Mouse (Mus musculus) colon, adult 2 months (tissue): ENCODE results near the gene Hsp90ab1. TPM values are rescaled to one million over a fixed set of nuclear protein-coding genes. Genes with fewer than 3 reads are reported as not detected.

Source experiments
- polyA plus RNA-seq: library from polyadenylated mRNA; depleted of rRNA; stranded (reverse); fragments of >200 nt; gene quantifications from 2 replicates; pipeline ENCODE4 v1.2.3, GENCODE M21; 2012; rRNA removed

The Hsp90ab1 gene
- polyA plus RNA-seq: 224 and 250 TPM in 2 replicates

DNA sequence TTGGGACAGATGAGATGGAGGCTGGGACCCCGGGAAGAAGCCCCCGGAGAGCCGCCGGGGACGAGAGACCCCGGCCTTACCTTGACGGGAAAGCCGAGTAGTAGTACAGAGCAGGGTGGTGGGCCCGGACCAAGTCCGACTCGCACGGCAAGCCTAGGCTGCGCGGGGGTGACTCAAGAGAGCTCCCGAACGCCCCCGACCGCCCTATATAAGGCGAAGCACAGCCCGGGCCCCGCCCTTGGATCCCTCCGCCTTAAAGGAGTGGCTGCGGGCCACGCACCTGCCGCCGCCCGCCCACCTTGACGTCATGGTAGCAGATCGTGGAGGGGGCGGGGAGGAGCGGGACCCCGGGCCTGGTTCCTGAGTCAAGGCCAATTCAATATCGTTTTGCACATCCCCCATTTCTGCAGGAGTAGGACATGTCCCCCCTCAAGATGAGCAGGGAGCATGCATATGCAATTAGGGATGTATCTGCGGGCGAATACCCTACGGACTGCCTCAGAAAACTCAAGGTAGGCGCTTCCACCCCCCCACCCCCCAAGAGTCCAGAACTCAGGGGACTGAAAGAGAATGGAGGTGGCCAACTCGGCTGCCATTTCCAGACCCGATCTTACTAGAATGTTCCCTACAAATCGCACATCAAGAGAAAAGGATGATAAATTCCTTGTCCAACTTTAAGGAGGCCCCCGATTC, at the start of gene Hsp90ab1:
Hsp90ab1 (minus strand) TSS at position 185 of the 693 bp plus-strand sequence.

DNA sequence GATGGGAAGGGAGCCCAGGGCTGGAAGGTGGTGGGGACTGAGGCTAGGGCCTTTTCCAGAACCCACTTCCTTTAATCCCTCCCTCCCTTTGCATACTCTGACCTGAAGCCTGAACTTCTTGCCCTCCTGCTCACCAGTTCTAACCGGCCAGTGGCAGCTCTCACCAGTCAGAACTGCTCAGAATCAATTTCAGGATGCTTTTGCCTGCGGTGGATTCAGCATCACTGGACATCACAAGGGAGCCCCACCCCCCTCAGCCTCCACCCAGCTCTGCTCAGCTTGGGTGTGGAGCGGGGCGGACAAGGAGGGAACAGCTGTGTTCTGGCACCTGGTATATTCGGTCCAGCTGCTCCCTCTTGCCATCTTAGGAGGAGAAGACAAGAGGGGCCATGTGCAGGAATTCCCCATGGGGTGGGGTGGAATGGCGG, 28.8 kb upstream of the Hsp90ab1 start, which contains the start of gene Mymx:
Mymx (minus strand) TSS at position 226 of the 428 bp plus-strand sequence.

DNA sequence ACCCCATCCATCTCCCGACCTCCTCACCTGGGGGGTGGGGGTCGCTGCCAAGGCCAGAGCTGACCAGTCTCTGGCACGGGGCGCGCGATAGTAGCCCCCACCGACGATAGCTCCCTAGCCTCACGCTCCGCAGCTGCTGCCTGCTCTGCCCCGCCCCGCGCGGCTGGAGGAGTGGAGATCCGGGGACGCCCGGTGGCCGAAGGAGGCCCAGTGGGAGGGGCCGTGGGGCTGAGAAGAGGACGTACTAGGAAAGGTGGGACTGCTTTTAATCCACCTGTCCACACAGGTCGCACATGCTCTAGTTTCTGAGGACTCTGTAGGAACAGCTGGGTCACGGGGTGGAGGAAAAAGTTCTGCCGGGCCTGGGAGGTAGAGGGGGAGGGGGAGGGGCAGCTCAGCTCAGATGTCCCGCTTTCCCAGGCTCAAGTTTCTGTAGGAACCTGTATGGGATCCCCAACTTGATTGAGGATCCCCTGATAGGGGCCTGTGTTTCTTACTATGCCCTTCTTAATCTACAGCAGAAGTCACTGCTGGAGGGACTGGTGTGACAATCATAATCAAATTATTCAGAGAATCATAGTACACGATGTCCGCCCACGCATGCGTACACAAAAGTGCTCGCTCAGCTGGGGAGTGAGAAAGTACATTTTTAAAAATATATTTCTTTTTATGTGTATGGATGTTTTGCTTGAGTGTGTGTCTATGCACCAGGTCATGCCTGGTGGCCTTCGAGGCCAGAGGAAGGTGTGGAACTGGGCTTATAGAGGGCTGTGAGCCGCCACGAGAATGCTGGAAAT, 26.6 kb upstream of the Hsp90ab1 start, which contains the start of gene Slc29a1:
Slc29a1 (minus strand) TSS at position 161 of the 797 bp plus-strand sequence.

DNA sequence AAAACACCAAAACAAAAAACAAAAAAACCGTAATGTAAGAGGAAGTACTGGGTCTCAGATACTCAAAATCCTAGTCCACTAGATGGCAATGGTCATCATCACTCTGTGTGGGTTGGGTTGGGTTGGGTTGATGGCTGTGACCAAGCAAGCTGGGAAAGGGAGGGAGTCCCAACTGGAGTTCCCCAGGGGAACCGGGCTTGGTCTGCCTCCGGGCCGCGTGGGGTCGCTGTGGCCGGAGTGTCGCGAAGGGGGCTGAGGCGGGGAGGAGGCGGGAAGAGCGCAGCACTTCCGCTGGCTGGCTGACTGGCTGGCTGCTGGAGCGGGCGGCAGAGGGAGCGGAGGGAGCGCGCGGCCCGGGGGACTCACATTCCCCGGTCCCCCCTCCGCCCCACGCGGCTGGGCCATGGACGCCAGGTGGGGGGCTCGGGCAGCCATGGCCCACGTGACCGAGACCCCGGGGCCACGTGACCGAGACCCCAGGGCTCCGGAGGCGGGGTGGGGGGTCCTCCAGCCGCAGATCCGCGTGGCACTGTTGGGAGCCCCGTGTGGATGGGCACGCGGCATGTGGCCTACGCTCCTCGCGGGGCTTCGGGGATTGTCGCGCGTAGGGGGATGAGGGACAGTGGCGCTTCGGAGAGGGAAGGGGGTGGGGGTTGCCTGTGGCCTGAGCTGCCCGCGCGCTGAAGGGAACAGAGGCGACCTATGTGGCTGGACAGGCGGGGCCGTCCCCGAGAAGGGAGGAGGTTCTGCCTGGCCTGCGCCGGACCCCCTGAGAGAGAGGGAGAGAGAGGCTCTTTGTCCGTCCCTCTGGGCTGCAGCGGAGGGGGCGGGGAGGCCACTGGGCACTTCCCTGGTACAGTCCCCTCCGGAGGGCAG, 9.2 kb downstream of the Hsp90ab1 start, which contains the start of gene Slc35b2:
Slc35b2 (plus strand) TSS at position 220 of the 876 bp plus-strand sequence.

DNA sequence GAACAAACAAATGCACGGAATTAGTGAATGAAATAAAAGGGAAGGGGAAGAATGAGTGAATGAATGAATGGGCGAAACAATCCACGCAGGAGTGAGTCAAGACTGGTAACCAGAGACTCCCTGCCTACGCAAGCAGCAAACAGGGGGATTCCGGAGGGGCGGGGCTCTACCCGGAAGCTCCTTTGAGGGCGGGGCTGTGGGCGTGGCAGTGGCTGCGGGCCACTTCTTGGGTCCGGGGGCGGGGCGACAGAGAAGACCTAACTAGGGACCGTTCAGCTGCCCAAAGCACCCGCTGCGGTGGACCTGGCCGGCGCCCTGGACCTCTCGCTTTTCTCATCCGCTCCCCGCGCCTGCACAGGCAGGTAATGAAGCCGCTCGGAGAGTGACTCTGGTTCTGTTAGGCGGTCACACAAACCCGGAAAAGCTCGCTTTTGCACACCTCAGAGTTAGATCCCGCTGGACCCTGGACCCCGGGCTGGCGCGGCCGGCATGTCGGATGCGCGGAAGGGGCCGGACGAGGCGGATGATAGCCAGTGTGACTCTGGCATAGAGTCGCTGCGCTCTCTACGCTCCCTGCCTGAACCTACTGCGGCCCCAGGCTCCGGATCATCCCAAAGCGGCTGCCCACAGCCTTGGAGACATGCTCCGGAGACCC, 17.5 kb downstream of the Hsp90ab1 start, which contains the start of gene Nfkbie:
Nfkbie (plus strand) TSS at position 252 of the 655 bp plus-strand sequence.

DNA sequence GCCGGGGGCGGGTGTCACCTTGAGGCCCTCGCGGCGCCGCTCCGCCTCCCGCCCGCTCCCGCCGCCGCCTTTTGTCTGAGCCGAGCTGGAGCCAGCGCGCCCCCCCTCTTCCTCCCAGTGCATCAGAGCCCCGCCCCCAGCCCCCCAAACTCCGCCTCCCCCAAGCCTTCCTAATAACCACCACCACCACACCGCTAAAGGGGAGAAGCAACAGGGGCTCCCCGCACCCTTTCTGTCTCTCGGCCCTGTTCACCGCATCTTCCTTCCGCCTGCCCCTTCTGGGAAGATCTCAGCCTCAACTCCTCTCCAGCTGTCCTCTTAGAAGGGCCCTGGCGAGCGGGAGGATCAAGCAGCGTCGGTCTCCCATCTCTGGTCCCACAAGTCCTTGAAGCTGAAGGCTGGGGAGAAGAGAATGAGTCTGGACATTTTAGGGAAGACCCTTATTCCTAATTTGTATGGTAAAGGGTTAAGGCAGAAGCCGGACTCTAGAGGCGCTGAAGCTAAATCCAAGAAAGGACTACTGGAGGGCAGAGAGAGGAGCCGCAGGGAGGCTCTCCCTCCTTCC, 23.4 kb downstream of the Hsp90ab1 start, which contains the start of gene Tmem151b:
Tmem151b (minus strand) TSS at position 61 of the 565 bp plus-strand sequence.

DNA sequence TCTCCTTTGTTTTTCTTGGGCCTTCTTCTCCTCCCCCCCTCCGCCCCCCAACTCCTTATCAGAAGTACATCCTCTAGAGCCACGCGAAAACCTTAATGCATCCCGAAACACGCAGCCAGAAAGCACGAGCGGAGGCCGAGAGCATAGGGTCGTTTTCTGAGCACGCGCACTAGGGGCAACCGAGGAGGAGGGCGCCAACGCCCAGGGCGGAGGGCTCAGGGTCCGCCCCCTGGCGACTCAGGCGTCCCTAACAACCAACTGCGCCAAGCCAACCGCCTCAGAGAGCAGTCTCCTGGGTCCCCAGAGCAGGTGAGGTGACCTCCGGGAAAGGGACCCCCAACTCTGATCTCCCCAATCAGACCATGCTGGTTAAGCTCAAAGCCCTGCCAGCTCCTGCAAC, 49.8 kb downstream of the Hsp90ab1 start, which contains the start of gene Tcte1:
Tcte1 (plus strand) TSS at position 172 of the 400 bp plus-strand sequence.

Other genes starting within 250 kb of the Hsp90ab1 start
- 5.3 and 6.6 TPM in 2 replicates for gene Cdc5l, start 139.5 kb downstream of the Hsp90ab1 start, polyA plus RNA-seq
- 0.10 TPM in 1 of 2 replicates, not detected in the other for gene Spats1, start 97.9 kb downstream of the Hsp90ab1 start, polyA plus RNA-seq
- 22.8 and 27.8 TPM in 2 replicates for gene Aars2, start 66.4 kb downstream of the Hsp90ab1 start, polyA plus RNA-seq
- 0.05 and 0.07 TPM in 2 replicates for gene Tcte1, start 49.8 kb downstream of the Hsp90ab1 start, polyA plus RNA-seq
- 0.98 and 1.2 TPM in 2 replicates for gene Tmem151b, start 23.6 kb downstream of the Hsp90ab1 start, polyA plus RNA-seq
- 7.2 and 7.6 TPM in 2 replicates for gene Nfkbie, start 17.6 kb downstream of the Hsp90ab1 start, polyA plus RNA-seq
- gene Slc35b2, start 9.4 kb downstream of the Hsp90ab1 start, polyA plus RNA-seq: 248 and 269 TPM in 2 replicates
- 89.4 and 90.9 TPM in 2 replicates for gene Slc29a1, start 26.3 kb upstream of the Hsp90ab1 start, polyA plus RNA-seq
- not detected in 2 replicates for gene Mymx, start 28.8 kb upstream of the Hsp90ab1 start, polyA plus RNA-seq
- not detected in 2 replicates for gene Capn11, start 86.1 kb upstream of the Hsp90ab1 start, polyA plus RNA-seq
- 218 and 256 TPM in 2 replicates for gene Mrpl14, start 113.1 kb upstream of the Hsp90ab1 start, polyA plus RNA-seq
- 120 and 148 TPM in 2 replicates for gene Tmem63b, start 113.6 kb upstream of the Hsp90ab1 start, polyA plus RNA-seq
- not detected in 2 replicates for gene 1600014C23Rik, start 160.6 kb upstream of the Hsp90ab1 start, polyA plus RNA-seq